Mouse (Mus musculus) kidney, postnatal 0 days (tissue): ENCODE results near the gene Lrrc10b. TPM values are rescaled to one million over a fixed set of nuclear protein-coding genes. Genes with fewer than 3 reads are reported as not detected.

ENCODE experiments used
- ATAC-seq: fragments of 200-750 bp; cut with Nextera tagmentation; replicated peaks from 2 replicates; pipeline ENCODE4 v1.8.0; 2017; ENCODE audit warnings: low read depth, moderate number of reproducible peaks, moderate TSS enrichment, moderate library complexity; ENCODE audit not compliant: low FRiP score
- DNase-seq: peaks from one replicate; pipeline ENCODE4 v3.0.0-alpha.2; 2016; ENCODE audit warnings: low spot score
- H3K27ac ChIP-seq: fragments of 300-500 bp; sonication (generic); 2 replicates; pipeline ENCODE4 v1.5.1; 2014; ENCODE audit warnings: mild to moderate bottlenecking
- H3K27me3 ChIP-seq: fragments of 300-500 bp; sonication (generic); 2 replicates; pipeline ENCODE4 v1.6.1; 2014; ENCODE audit warnings: low read length, mixed read lengths; ENCODE audit not compliant: insufficient read depth
- H3K36me3 ChIP-seq: fragments of 300-500 bp; sonication (generic); 2 replicates; pipeline ENCODE4 v1.6.1; 2014; ENCODE audit warnings: low read length, mixed read lengths; ENCODE audit not compliant: insufficient read depth
- H3K4me1 ChIP-seq: fragments of 300-500 bp; sonication (generic); replicated peaks from 2 replicates; pipeline ENCODE4 v1.6.1; 2014; ENCODE audit warnings: antibody characterized with exemption, low read length, mixed read lengths; ENCODE audit not compliant: insufficient read depth
- H3K4me2 ChIP-seq: fragments of 300-500 bp; sonication (generic); 2 replicates; pipeline ENCODE4 v1.6.1; 2014; ENCODE audit warnings: mild to moderate bottlenecking, low read length, moderate library complexity, mixed read lengths
- H3K4me3 ChIP-seq: fragments of 300-500 bp; sonication (generic); replicated peaks from 2 replicates; pipeline ENCODE4 v1.5.1; 2014; ENCODE audit warnings: low read depth, low read length
- H3K9ac ChIP-seq: fragments of 300-500 bp; sonication (generic); 2 replicates; pipeline ENCODE4 v1.6.1; 2014; ENCODE audit warnings: low read depth, low read length
- H3K9me3 ChIP-seq: fragments of 300-500 bp; sonication (generic); replicated peaks from 2 replicates; pipeline ENCODE4 v1.6.1; 2016; ENCODE audit warnings: low read length, inconsistent platforms, mixed read lengths
- CTCF ChIP-seq: IDR thresholded peaks from 2 replicates; pipeline ENCODE4 v1.5.1; 2016; ENCODE audit warnings: antibody characterized with exemption, low read depth, mild to moderate bottlenecking, moderate library complexity
- WGBS: fragments of 180-500 bp; shearing (Covaris S2); extraction: QIAGEN DNeasy Blood & Tissue Kit; methylation state at CpG from one replicate; pipeline ENCODE4 v1.1.7; 2014; 5-methylcytosine and 5-hydroxymethylcytosine counted together
- polyA plus RNA-seq: library from polyadenylated mRNA; unstranded; fragments of >200 nt; fragmentation: Nextera tagmentation; extraction: Ambion mirVana; gene quantifications from 2 replicates; pipeline ENCODE4 v1.2.1, GENCODE M21; 2015

Lrrc10b gene
- polyA plus RNA-seq, result 0.80 and 0.84 TPM in 2 replicates

DNA sequence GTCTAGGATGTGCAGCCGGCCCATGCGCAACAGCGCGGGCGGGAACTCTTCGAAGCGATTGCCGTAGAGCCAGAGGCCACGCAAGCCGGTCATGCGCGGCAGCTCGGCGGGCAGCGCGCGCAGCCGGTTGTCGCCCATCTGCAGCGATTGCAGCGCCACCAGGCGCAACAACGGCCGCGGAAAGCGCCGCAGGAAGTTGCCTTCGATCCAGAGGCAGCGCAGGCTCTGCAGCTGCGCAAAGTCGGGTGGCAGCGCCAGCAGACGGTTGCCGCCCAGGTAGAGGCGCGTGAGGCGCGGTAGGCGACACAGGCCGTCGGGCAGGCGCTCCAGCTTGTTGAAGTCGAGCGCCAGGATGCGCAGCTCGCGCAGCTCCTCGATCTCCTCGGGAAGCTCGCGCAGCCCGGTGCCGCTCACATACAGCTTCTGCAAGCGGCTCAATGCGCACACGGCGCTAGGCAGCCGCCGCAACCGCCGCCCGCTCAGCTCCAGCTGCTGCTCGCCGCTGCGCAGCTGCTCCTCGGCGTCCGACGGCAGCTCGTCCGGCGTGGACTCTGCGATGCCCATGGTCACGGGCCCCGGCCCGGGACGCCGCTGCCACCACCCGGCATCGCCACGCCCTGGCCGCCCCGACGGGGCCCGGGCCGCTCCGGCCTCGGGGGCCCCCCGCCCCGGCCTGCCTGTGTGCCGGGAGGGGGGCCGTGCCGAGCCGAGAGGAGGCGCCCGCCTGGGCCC, at the start of gene Lrrc10b:
TSS of gene Lrrc10b (minus strand) at position 722 of the 732 bp plus-strand sequence.
- DNase-seq (peak; percentile 77), ATAC-seq (peak; percentile 46)
- Histone ChIP-seq H3K9ac (0 out of 2 replicates have a peak within 1 kb of the TSS, but pooled peaks have one; percentile 0), H3K9me3 (no peaks in the 10 kb centered on the region), H3K4me1 (peaks cover 4% of the 10 kb centered on the region; the same call in 1 of the 2 replicates), H3K27ac (no peak within 1 kb of the TSS), H3K27me3 (peaks cover 21% of the 10 kb centered on the region), H3K4me3 (peak within 1 kb of the TSS; percentile 42), H3K36me3 (no peaks in the 10 kb centered on the region), H3K4me2 (peak within 1 kb of the TSS; percentile 75)
- WGBS, result under 1% methylated on average over 72 of the region's 96 CpGs
- peak; percentile 56 for TF ChIP-seq CTCF

- Histone ChIP-seq H3K4me2 (no peak overlapping the region), H3K9ac (no peak overlapping the region), H3K4me1 (0 out of 2 replicates have a peak, but pooled peaks cover 4% of the 10 kb centered on the region), H3K27me3 (no peaks in the 10 kb centered on the region), H3K4me3 (no peak overlapping the region), H3K9me3 (no peaks in the 10 kb centered on the region), H3K27ac (no peak overlapping the region), H3K36me3 (peaks cover 37% of the 10 kb centered on the region)
- ATAC-seq, result 0 out of 2 replicates have a peak, but pooled peaks have one; percentile 36
- 9% methylated on average over 4 of the region's 4 CpGs for WGBS
- peak; percentile 67 for DNase-seq
- peak; percentile 84 for TF ChIP-seq CTCF
These were observed 45.3 kb upstream of the Lrrc10b start for GRCm38 (mm10) chr19:10502571-10502970.

GRCm38 (mm10) chr19:10500581-10500980, 43.3 kb upstream of the Lrrc10b start:
- no peak for DNase-seq
- no peak overlapping the region for H3K4me3 ChIP-seq
- H3K4me1 ChIP-seq, result 0 out of 2 replicates have a peak, but pooled peaks cover 4% of the 10 kb centered on the region
- H3K9me3 ChIP-seq, result no peaks in the 10 kb centered on the region
- no peak overlapping the region for H3K9ac ChIP-seq
- TF ChIP-seq CTCF, result no peak
- no peaks in the 10 kb centered on the region for H3K27me3 ChIP-seq
- peaks cover 32% of the 10 kb centered on the region for H3K36me3 ChIP-seq
- H3K27ac ChIP-seq, result no peak overlapping the region
- 94% methylated on average over 8 of the region's 8 CpGs for WGBS
- no peak for ATAC-seq
- no peak overlapping the region for H3K4me2 ChIP-seq

GRCm38 (mm10) chr19:10497512-10498160, 40.4 kb upstream of the Lrrc10b start:
- no peak for DNase-seq
- WGBS, result 28% methylated on average over 8 of the region's 8 CpGs
- no peaks in the 10 kb centered on the region for H3K27me3 ChIP-seq

DNA sequence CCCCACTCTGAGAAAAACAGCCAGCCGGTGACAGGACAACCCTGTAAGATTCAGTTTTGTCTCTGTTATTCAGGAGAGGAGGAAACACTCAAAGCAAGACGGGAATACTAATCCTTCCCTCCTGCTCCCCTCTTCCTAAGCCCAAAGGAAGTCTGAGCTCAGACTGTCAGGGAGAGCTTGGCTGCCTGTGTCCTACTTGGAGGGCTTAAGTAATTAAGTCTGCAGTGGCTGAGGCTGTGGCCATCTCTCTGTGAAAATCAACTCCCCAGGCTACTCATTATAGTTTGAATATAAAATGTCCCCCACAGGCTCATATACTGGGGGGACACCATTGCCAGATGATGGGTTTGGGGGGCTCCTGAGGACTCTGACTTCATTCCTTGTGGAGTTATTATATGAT, 39.7 kb upstream of the Lrrc10b start:
- peaks cover 25% of the 10 kb centered on the region for H3K36me3 ChIP-seq
- no peak overlapping the region for H3K4me2 ChIP-seq
- WGBS, result 59% methylated on average over 2 of the region's 2 CpGs
- no peak for TF ChIP-seq CTCF
- H3K9me3 ChIP-seq, result no peaks in the 10 kb centered on the region
- no peak overlapping the region for H3K27ac ChIP-seq
- DNase-seq (no peak), ATAC-seq (no peak)
- no peaks in the 10 kb centered on the region for H3K27me3 ChIP-seq
- H3K4me1 ChIP-seq, result 0 out of 2 replicates have a peak, but pooled peaks cover 4% of the 10 kb centered on the region
- no peak overlapping the region for H3K9ac ChIP-seq
- no peak overlapping the region for H3K4me3 ChIP-seq

More at GRCm38 (mm10) chr19:10497512-10498160, 40.4 kb upstream of the Lrrc10b start:
- Histone ChIP-seq H3K4me1 (0 out of 2 replicates have a peak, but pooled peaks cover 4% of the 10 kb centered on the region), H3K9me3 (no peaks in the 10 kb centered on the region), H3K4me2 (no peak overlapping the region), H3K36me3 (peaks cover 26% of the 10 kb centered on the region), H3K4me3 (no peak overlapping the region), H3K27ac (no peak overlapping the region), H3K9ac (no peak overlapping the region)
- ATAC-seq, result 0 out of 2 replicates have a peak, but pooled peaks have one; percentile 45
- 0 out of 2 replicates have a peak, but pooled peaks have one; percentile 10 for TF ChIP-seq CTCF

GRCm38 (mm10) chr19:10495670-10496069, 38.4 kb upstream of the Lrrc10b start:
- no peak overlapping the region for H3K9ac ChIP-seq
- no peaks in the 10 kb centered on the region for H3K9me3 ChIP-seq
- peaks cover 13% of the 10 kb centered on the region for H3K36me3 ChIP-seq
- no peak overlapping the region for H3K4me2 ChIP-seq
- TF ChIP-seq CTCF, result no peak
- no peak for DNase-seq
- ATAC-seq, result no peak
- H3K27ac ChIP-seq, result no peak overlapping the region
- H3K4me1 ChIP-seq, result 0 out of 2 replicates have a peak, but pooled peaks cover 4% of the 10 kb centered on the region
- H3K4me3 ChIP-seq, result no peak overlapping the region
- H3K27me3 ChIP-seq, result no peaks in the 10 kb centered on the region
- WGBS, result 33% methylated on average over 1 of the region's 1 CpGs
